Mouse (Mus musculus): Measurements from ENCODE around the gene Prkaa2. TPM values are rescaled to one million over a fixed set of nuclear protein-coding genes. Genes with fewer than 3 reads are reported as not detected.

The Prkaa2 gene
- 0.22 and 0.37 TPM in 2 replicates for polyA plus RNA-seq (2015; fragmentation: Nextera tagmentation; extraction: Ambion mirVana)

GRCm38 (mm10) chr4:105109199-105109989 lies at the start of gene Prkaa2:
Prkaa2 (minus strand) TSS chr4:105109890.
- peak; percentile 5 for DNase-seq
- Histone ChIP-seq H3K27ac (no peak within 1 kb of the TSS), H3K4me3 (replicated peaks) (peak within 1 kb of the TSS; percentile 61), H3K4me2 (peak within 1 kb of the TSS; percentile 68), H3K27me3 (peaks cover 41% of the 10 kb centered on the region), H3K9ac (peak within 1 kb of the TSS; percentile 50), H3K4me1 (replicated peaks) (0 out of 2 replicates have a peak, but pooled peaks cover 6% of the 10 kb centered on the region), H3K9me3 (replicated peaks) (no peaks in the 10 kb centered on the region), H3K36me3 (no peaks in the 10 kb centered on the region)
- peak; percentile 61 for ATAC-seq (ENCODE audit: low read depth)
- WGBS (ENCODE audit: insufficient replicate concordance), result 2% methylated on average over 71 of the region's 80 CpGs

DNA sequence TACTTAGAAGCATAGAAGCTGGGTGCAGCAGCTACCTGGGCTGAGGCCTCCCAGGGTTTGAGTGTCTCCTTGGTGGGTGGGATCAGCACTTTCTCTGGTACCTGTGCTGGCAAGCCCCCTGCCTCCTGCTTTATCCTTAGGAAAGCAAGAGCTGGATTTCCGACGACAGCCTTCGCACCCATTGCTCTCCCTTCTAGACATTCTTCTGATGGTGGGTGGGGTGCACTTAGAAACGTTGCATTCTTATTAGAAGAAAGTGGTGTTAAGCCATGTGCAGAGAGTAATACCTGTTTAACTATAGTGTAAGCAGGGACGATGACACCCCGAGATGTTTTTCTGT lies 49.8 kb upstream of the Prkaa2 start:
- peak overlapping the region; percentile 73 for H3K4me2 ChIP-seq
- no peaks in the 10 kb centered on the region for H3K9me3 ChIP-seq (replicated peaks)
- DNase-seq (no peak), ATAC-seq (ENCODE audit: low read depth) (no peak)
- H3K4me3 ChIP-seq (replicated peaks), result peak overlapping the region; percentile 67
- WGBS (ENCODE audit: insufficient replicate concordance), result 41% methylated on average over 6 of the region's 6 CpGs
- no peak overlapping the region for H3K27ac ChIP-seq
- no peaks in the 10 kb centered on the region for H3K36me3 ChIP-seq
- no peak overlapping the region for H3K9ac ChIP-seq
- no peaks in the 10 kb centered on the region for H3K4me1 ChIP-seq (replicated peaks)
- peaks cover 32% of the 10 kb centered on the region for H3K27me3 ChIP-seq

- H3K4me2 ChIP-seq, result peak overlapping the region; percentile 73
- H3K9me3 ChIP-seq (replicated peaks), result no peaks in the 10 kb centered on the region
- peak overlapping the region; percentile 73 for H3K9ac ChIP-seq
- no peak for DNase-seq
- H3K4me3 ChIP-seq (replicated peaks), result peak overlapping the region; percentile 67
- no peak for ATAC-seq (ENCODE audit: low read depth)
- no peak overlapping the region for H3K27ac ChIP-seq
- no peaks in the 10 kb centered on the region for H3K4me1 ChIP-seq (replicated peaks)
- peaks cover 32% of the 10 kb centered on the region for H3K27me3 ChIP-seq
- H3K36me3 ChIP-seq, result no peaks in the 10 kb centered on the region
- WGBS (ENCODE audit: insufficient replicate concordance), result 7% methylated on average over 18 of the region's 18 CpGs
Observed at GRCm38 (mm10) chr4:105158651-105159530, 49.2 kb upstream of the Prkaa2 start.

GRCm38 (mm10) chr4:105158169-105158555 lies 48.5 kb upstream of the Prkaa2 start:
- peak overlapping the region; percentile 73 for H3K9ac ChIP-seq
- no peaks in the 10 kb centered on the region for H3K4me1 ChIP-seq (replicated peaks)
- H3K9me3 ChIP-seq (replicated peaks), result no peaks in the 10 kb centered on the region
- peak overlapping the region; percentile 73 for H3K4me2 ChIP-seq
- DNase-seq (peak; percentile 17), ATAC-seq (ENCODE audit: low read depth) (peak; percentile 70)
- no peaks in the 10 kb centered on the region for H3K36me3 ChIP-seq
- peak overlapping the region; percentile 75; the same call in 1 of the 2 replicates for H3K27ac ChIP-seq
- WGBS (ENCODE audit: insufficient replicate concordance), result under 1% methylated on average over 26 of the region's 26 CpGs
- H3K27me3 ChIP-seq, result peaks cover 32% of the 10 kb centered on the region
- peak overlapping the region; percentile 67 for H3K4me3 ChIP-seq (replicated peaks)

DNA sequence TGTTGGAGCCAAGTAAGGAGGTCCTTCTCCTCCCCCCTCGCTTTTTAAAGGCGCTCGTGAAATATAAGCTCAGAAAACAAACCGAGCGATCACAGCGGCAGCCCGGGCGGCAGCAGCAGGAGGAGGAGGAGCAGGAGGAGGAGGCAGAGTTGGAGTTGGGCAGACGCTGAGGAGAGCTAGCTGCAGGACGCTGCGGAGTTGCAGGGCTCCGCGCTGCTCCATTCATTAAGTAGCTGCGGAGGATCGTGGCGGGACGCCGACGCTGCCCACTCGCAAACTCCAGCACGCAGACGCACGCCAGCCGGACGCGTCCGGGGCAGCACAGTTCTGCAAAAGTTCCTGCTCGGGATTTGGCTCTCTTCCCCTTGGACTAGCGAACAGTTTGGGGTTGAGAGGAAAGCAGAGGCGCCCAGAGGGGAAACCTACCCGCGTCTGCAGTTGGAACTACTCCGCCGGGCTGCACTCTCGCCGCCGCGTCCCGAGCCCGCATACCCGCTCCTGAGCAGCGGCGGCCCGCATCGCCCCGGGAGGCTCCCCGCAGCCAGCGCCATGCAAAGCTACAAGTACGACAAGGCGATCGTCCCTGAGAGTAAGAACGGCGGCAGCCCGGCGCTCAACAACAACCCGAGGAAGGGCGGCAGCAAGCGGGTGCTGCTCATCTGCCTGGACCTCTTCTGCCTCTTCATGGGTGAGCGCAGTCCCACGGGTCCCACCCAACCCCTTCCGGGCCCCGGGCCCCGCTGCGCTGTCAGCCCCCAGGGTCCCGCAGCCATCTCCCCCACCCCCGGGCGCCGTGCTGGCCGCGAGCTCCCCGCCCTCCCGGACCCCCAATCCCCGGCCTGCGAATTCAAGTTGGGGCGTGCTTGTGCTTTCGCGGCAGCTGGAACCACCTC lies 47.8 kb upstream of the Prkaa2 start, which contains the start of gene Plpp3:
TSS of gene Plpp3 (plus strand) at position 72 of the 893 bp plus-strand sequence.
- Histone ChIP-seq H3K4me3 (replicated peaks) (peak within 1 kb of the TSS; percentile 67), H3K9ac (peak within 1 kb of the TSS; percentile 73), H3K4me1 (replicated peaks) (no peaks in the 10 kb centered on the region), H3K9me3 (replicated peaks) (no peaks in the 10 kb centered on the region), H3K27me3 (peaks cover 32% of the 10 kb centered on the region), H3K4me2 (peak within 1 kb of the TSS; percentile 73), H3K27ac (peak within 1 kb of the TSS; percentile 75), H3K36me3 (no peaks in the 10 kb centered on the region)
- ATAC-seq (ENCODE audit: low read depth) (peak; percentile 67), DNase-seq (peak; percentile 17)
- WGBS (ENCODE audit: insufficient replicate concordance), result under 1% methylated on average over 73 of the region's 77 CpGs

DNA sequence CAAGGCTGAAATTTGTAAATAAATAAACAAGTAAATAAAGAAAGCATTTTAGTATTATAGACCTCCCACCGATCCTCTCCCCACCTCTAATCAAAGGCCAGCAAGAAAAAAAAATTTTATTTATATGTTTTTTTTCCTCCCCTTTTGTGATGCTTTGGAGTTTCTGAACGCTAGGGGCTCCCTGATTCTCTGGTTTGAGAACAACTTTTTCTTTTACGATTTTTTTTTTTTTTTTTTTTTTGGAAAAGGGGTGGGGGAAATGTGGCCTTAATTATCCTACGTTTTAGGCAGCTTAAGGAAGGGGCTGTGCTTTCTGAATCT lies 47.2 kb upstream of the Prkaa2 start:
- Histone ChIP-seq H3K9ac (peak overlapping the region; percentile 73; the same call in 1 of the 2 replicates), H3K27me3 (peaks cover 32% of the 10 kb centered on the region), H3K36me3 (no peaks in the 10 kb centered on the region), H3K4me1 (replicated peaks) (no peaks in the 10 kb centered on the region), H3K9me3 (replicated peaks) (no peaks in the 10 kb centered on the region), H3K4me2 (peak overlapping the region; percentile 73), H3K27ac (peak overlapping the region; percentile 75; the same call in 1 of the 2 replicates), H3K4me3 (replicated peaks) (peak overlapping the region; percentile 67)
- no peak for DNase-seq
- 2% methylated on average over 4 of the region's 4 CpGs for WGBS (ENCODE audit: insufficient replicate concordance)
- no peak for ATAC-seq (ENCODE audit: low read depth)

DNA sequence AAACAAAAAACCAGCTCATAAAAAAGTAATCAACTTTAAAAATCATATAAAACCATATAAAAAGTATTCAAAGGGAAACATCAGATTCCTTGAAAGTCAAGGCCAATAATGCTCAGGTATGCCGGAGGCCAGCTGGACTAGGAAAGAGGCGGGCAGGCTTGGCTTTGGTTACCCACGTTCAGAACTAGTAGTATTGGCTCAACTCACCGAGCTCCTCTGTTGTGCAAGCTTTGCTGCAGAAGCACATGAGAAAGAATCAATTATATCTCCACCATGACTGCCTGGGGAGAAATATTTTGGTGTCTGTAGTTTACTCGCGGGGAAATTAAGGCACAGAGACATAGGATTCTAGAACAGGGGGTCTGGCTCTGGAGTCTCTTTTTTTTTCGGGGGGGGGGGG lies 46.6 kb upstream of the Prkaa2 start:
- Histone ChIP-seq H3K27me3 (peaks cover 32% of the 10 kb centered on the region), H3K4me2 (no peak overlapping the region), H3K27ac (no peak overlapping the region), H3K4me1 (replicated peaks) (no peaks in the 10 kb centered on the region), H3K9me3 (replicated peaks) (no peaks in the 10 kb centered on the region), H3K4me3 (replicated peaks) (no peak overlapping the region), H3K36me3 (no peaks in the 10 kb centered on the region), H3K9ac (no peak overlapping the region)
- DNase-seq, result no peak
- no peak for ATAC-seq (ENCODE audit: low read depth)
- 55% methylated on average over 7 of the region's 7 CpGs for WGBS (ENCODE audit: insufficient replicate concordance)

DNA sequence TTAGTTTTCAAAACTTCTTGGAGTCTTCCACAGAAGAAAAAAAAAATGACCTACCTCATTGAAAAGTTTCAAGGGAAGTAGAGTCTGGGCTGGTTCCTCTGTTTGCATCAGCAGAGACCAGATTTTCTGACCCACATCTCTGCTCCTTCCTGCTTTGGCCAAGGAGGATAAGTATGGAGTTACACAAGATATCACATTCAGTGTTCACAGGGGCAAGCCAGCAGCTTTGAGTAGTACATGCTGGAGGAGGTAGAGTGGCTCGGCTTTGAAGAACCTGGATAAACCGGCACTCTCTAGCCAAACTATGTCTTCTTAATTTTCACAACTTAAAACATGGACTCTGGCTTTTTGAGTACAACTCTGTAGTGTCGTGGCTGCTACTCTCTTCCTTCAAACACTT lies 43.5 kb upstream of the Prkaa2 start:
- WGBS (ENCODE audit: insufficient replicate concordance), result 57% methylated on average over 3 of the region's 3 CpGs
- Histone ChIP-seq H3K27ac (no peak overlapping the region), H3K4me1 (replicated peaks) (no peaks in the 10 kb centered on the region), H3K4me3 (replicated peaks) (no peak overlapping the region), H3K9me3 (replicated peaks) (no peaks in the 10 kb centered on the region), H3K9ac (no peak overlapping the region), H3K4me2 (no peak overlapping the region), H3K27me3 (peaks cover 14% of the 10 kb centered on the region), H3K36me3 (no peaks in the 10 kb centered on the region)
- ATAC-seq (ENCODE audit: low read depth) (no peak), DNase-seq (no peak)

GRCm38 (mm10) chr4:105151911-105152690 lies 42.4 kb upstream of the Prkaa2 start:
- ATAC-seq (ENCODE audit: low read depth) (no peak), DNase-seq (no peak)
- Histone ChIP-seq H3K4me1 (replicated peaks) (no peaks in the 10 kb centered on the region), H3K4me2 (no peak overlapping the region), H3K9ac (no peak overlapping the region), H3K27ac (no peak overlapping the region), H3K4me3 (replicated peaks) (no peak overlapping the region), H3K9me3 (replicated peaks) (no peaks in the 10 kb centered on the region), H3K27me3 (peaks cover 3% of the 10 kb centered on the region), H3K36me3 (no peaks in the 10 kb centered on the region)
- 41% methylated on average over 14 of the region's 14 CpGs for WGBS (ENCODE audit: insufficient replicate concordance)

- Histone ChIP-seq H3K36me3 (no peaks in the 10 kb centered on the region), H3K9ac (no peak overlapping the region), H3K27me3 (no peaks in the 10 kb centered on the region), H3K9me3 (replicated peaks) (no peaks in the 10 kb centered on the region), H3K4me2 (no peak overlapping the region), H3K4me1 (replicated peaks) (no peaks in the 10 kb centered on the region), H3K27ac (no peak overlapping the region), H3K4me3 (replicated peaks) (no peak overlapping the region)
- ATAC-seq (ENCODE audit: low read depth) (no peak), DNase-seq (no peak)
- 59% methylated on average over 7 of the region's 7 CpGs for WGBS (ENCODE audit: insufficient replicate concordance)
Observed at GRCm38 (mm10) chr4:105149492-105149891, 39.8 kb upstream of the Prkaa2 start.
